Mouse (Mus musculus): ENCODE measurements around the gene Prl7d1. TPM values are rescaled to one million over a fixed set of nuclear protein-coding genes. Genes with fewer than 3 reads are reported as not detected.
"Not testable (repeated sequence)": the region's sequence is repeated elsewhere in the genome, so short reads cannot be mapped to it uniquely, and the experiment has no call there.

Gene Prl7d1
- not detected in 2 replicates for polyA plus RNA-seq (2015; fragmentation: Nextera tagmentation; extraction: Ambion mirVana)

GRCm38 (mm10) chr13:27716636-27717035 lies at the start of gene Prl7d1:
Gene Prl7d1 (minus strand): TSS chr13:27716736.
- ATAC-seq (replicated peaks; ENCODE audit: extremely low read depth, insufficient read depth, low FRiP score), result no peak
- WGBS, result 82% methylated on average over 5 of the region's 5 CpGs
- H3K36me3 ChIP-seq (ENCODE audit: control insufficient read depth, insufficient read depth), result no peaks in the 10 kb centered on the region
- H3K9ac ChIP-seq (ENCODE audit: low read length), result no peak within 1 kb of the TSS
- no peak within 1 kb of the TSS for H3K4me2 ChIP-seq (ENCODE audit: low read depth, low read length)
- H3K4me3 ChIP-seq (ENCODE audit: low read length), result no peak within 1 kb of the TSS
- H3K27ac ChIP-seq (ENCODE audit: low read length), result no peak within 1 kb of the TSS
- H3K4me1 ChIP-seq (ENCODE audit: control insufficient read depth, insufficient read depth, low read length), result no peaks in the 10 kb centered on the region
- H3K9me3 ChIP-seq (replicated peaks; ENCODE audit: control insufficient read depth, low read length), result no peaks in the 10 kb centered on the region
- H3K27me3 ChIP-seq (ENCODE audit: control insufficient read depth, insufficient read depth, low read length), result no peaks in the 10 kb centered on the region

GRCm38 (mm10) chr13:27734512-27735186 lies 18.1 kb upstream of the Prl7d1 start:
- H3K36me3 ChIP-seq (ENCODE audit: control insufficient read depth, insufficient read depth), result no peaks in the 10 kb centered on the region
- ATAC-seq (replicated peaks; ENCODE audit: extremely low read depth, insufficient read depth, low FRiP score), result no peak
- H3K27ac ChIP-seq (ENCODE audit: low read length), result no peak overlapping the region
- 78% methylated on average over 10 of the region's 10 CpGs for WGBS
- no peaks in the 10 kb centered on the region for H3K27me3 ChIP-seq (ENCODE audit: control insufficient read depth, insufficient read depth, low read length)
- no peak overlapping the region for H3K4me2 ChIP-seq (ENCODE audit: low read depth, low read length)
- no peak overlapping the region for H3K9ac ChIP-seq (ENCODE audit: low read length)
- no peaks in the 10 kb centered on the region for H3K9me3 ChIP-seq (replicated peaks; ENCODE audit: control insufficient read depth, low read length)
- no peaks in the 10 kb centered on the region for H3K4me1 ChIP-seq (ENCODE audit: control insufficient read depth, insufficient read depth, low read length)
- no peak overlapping the region for H3K4me3 ChIP-seq (ENCODE audit: low read length)

- H3K36me3 ChIP-seq (ENCODE audit: control insufficient read depth, insufficient read depth), result not testable (repeated sequence)
Measured at GRCm38 (mm10) chr13:27730286-27730959, 13.9 kb upstream of the Prl7d1 start.

GRCm38 (mm10) chr13:27725057-27725456 lies 8.5 kb upstream of the Prl7d1 start:
- not testable (repeated sequence) for ATAC-seq (replicated peaks; ENCODE audit: extremely low read depth, insufficient read depth, low FRiP score); H3K9me3 ChIP-seq (replicated peaks; ENCODE audit: control insufficient read depth, low read length); H3K4me3 ChIP-seq (ENCODE audit: low read length); H3K27ac ChIP-seq (ENCODE audit: low read length); H3K4me1 ChIP-seq (ENCODE audit: control insufficient read depth, insufficient read depth, low read length); H3K36me3 ChIP-seq (ENCODE audit: control insufficient read depth, insufficient read depth); H3K27me3 ChIP-seq (ENCODE audit: control insufficient read depth, insufficient read depth, low read length); H3K9ac ChIP-seq (ENCODE audit: low read length); H3K4me2 ChIP-seq (ENCODE audit: low read depth, low read length)
- 65% methylated on average over 3 of the region's 3 CpGs for WGBS

More at GRCm38 (mm10) chr13:27730286-27730959, 13.9 kb upstream of the Prl7d1 start:
- H3K27ac ChIP-seq (ENCODE audit: low read length); H3K27me3 ChIP-seq (ENCODE audit: control insufficient read depth, insufficient read depth, low read length); ATAC-seq (replicated peaks; ENCODE audit: extremely low read depth, insufficient read depth, low FRiP score); H3K4me1 ChIP-seq (ENCODE audit: control insufficient read depth, insufficient read depth, low read length); H3K9ac ChIP-seq (ENCODE audit: low read length); H3K4me2 ChIP-seq (ENCODE audit: low read depth, low read length); H3K9me3 ChIP-seq (replicated peaks; ENCODE audit: control insufficient read depth, low read length); H3K4me3 ChIP-seq (ENCODE audit: low read length): not testable (repeated sequence)
- 70% methylated on average over 5 of the region's 5 CpGs for WGBS

- ATAC-seq (replicated peaks; ENCODE audit: extremely low read depth, insufficient read depth, low FRiP score), result no peak
- H3K4me3 ChIP-seq (ENCODE audit: low read length), result no peak overlapping the region
- 44% methylated on average over 2 of the region's 2 CpGs for WGBS
Measured at GRCm38 (mm10) chr13:27706521-27706920, 10.0 kb downstream of the Prl7d1 start.

GRCm38 (mm10) chr13:27667936-27668335 lies 48.6 kb downstream of the Prl7d1 start, which contains the start of gene Prl7a2:
Gene Prl7a2 (minus strand): TSS chr13:27668036.
- no peak within 1 kb of the TSS for H3K27ac ChIP-seq (ENCODE audit: low read length)
- no peak within 1 kb of the TSS for H3K4me3 ChIP-seq (ENCODE audit: low read length)
- no peaks in the 10 kb centered on the region for H3K4me1 ChIP-seq (ENCODE audit: control insufficient read depth, insufficient read depth, low read length)
- WGBS, result 75% methylated on average over 4 of the region's 4 CpGs
- H3K36me3 ChIP-seq (ENCODE audit: control insufficient read depth, insufficient read depth), result no peaks in the 10 kb centered on the region
- no peaks in the 10 kb centered on the region for H3K27me3 ChIP-seq (ENCODE audit: control insufficient read depth, insufficient read depth, low read length)
- H3K9me3 ChIP-seq (replicated peaks; ENCODE audit: control insufficient read depth, low read length), result no peaks in the 10 kb centered on the region
- no peak for ATAC-seq (replicated peaks; ENCODE audit: extremely low read depth, insufficient read depth, low FRiP score)
- H3K4me2 ChIP-seq (ENCODE audit: low read depth, low read length), result no peak within 1 kb of the TSS
- H3K9ac ChIP-seq (ENCODE audit: low read length), result no peak within 1 kb of the TSS

More at GRCm38 (mm10) chr13:27706521-27706920, 10.0 kb downstream of the Prl7d1 start:
- Histone ChIP-seq H3K9ac (ENCODE audit: low read length) (no peak overlapping the region), H3K4me2 (ENCODE audit: low read depth, low read length) (no peak overlapping the region), H3K27ac (ENCODE audit: low read length) (no peak overlapping the region), H3K36me3 (ENCODE audit: control insufficient read depth, insufficient read depth) (no peaks in the 10 kb centered on the region), H3K9me3 (replicated peaks; ENCODE audit: control insufficient read depth, low read length) (no peaks in the 10 kb centered on the region), H3K4me1 (ENCODE audit: control insufficient read depth, insufficient read depth, low read length) (no peaks in the 10 kb centered on the region), H3K27me3 (ENCODE audit: control insufficient read depth, insufficient read depth, low read length) (no peaks in the 10 kb centered on the region)

GRCm38 (mm10) chr13:27660747-27661146 lies 55.8 kb downstream of the Prl7d1 start:
- H3K27me3 ChIP-seq (ENCODE audit: control insufficient read depth, insufficient read depth, low read length), result no peaks in the 10 kb centered on the region
- no peaks in the 10 kb centered on the region for H3K4me1 ChIP-seq (ENCODE audit: control insufficient read depth, insufficient read depth, low read length)
- no peak overlapping the region for H3K4me3 ChIP-seq (ENCODE audit: low read length)
- no peaks in the 10 kb centered on the region for H3K9me3 ChIP-seq (replicated peaks; ENCODE audit: control insufficient read depth, low read length)
- H3K9ac ChIP-seq (ENCODE audit: low read length), result no peak overlapping the region
- WGBS, result 66% methylated on average over 2 of the region's 2 CpGs
- H3K4me2 ChIP-seq (ENCODE audit: low read depth, low read length), result no peak overlapping the region
- no peak overlapping the region for H3K27ac ChIP-seq (ENCODE audit: low read length)
- no peaks in the 10 kb centered on the region for H3K36me3 ChIP-seq (ENCODE audit: control insufficient read depth, insufficient read depth)
- ATAC-seq (replicated peaks; ENCODE audit: extremely low read depth, insufficient read depth, low FRiP score), result no peak

Other genes starting within 250 kb of the Prl7d1 start
- not detected in 2 replicates for gene Prl8a8, start 203.5 kb downstream of the Prl7d1 start, polyA plus RNA-seq (2015; fragmentation: Nextera tagmentation; extraction: Ambion mirVana)
- not detected in 2 replicates for gene Prl8a9, start 152.1 kb downstream of the Prl7d1 start, polyA plus RNA-seq (2015; fragmentation: Nextera tagmentation; extraction: Ambion mirVana)
- gene Prl8a1, start 134.6 kb downstream of the Prl7d1 start, polyA plus RNA-seq (2015; fragmentation: Nextera tagmentation; extraction: Ambion mirVana), result not detected in 2 replicates
- gene Prl7b1, start 106.2 kb downstream of the Prl7d1 start, polyA plus RNA-seq (2015; fragmentation: Nextera tagmentation; extraction: Ambion mirVana), result not detected in 2 replicates
- not detected in 2 replicates for gene Prl7a1, start 74.2 kb downstream of the Prl7d1 start, polyA plus RNA-seq (2015; fragmentation: Nextera tagmentation; extraction: Ambion mirVana)
- gene Prl7a2, start 48.7 kb downstream of the Prl7d1 start, polyA plus RNA-seq (2015; fragmentation: Nextera tagmentation; extraction: Ambion mirVana), result not detected in 2 replicates
- not detected in 2 replicates for gene Prl7c1, start 64.1 kb upstream of the Prl7d1 start, polyA plus RNA-seq (2015; fragmentation: Nextera tagmentation; extraction: Ambion mirVana)
- not detected in 2 replicates for gene Prl2a1, start 84.9 kb upstream of the Prl7d1 start, polyA plus RNA-seq (2015; fragmentation: Nextera tagmentation; extraction: Ambion mirVana)
- gene Prl2c1, start 132.6 kb upstream of the Prl7d1 start, polyA plus RNA-seq (2015; fragmentation: Nextera tagmentation; extraction: Ambion mirVana), result not detected in 2 replicates

Measured in heart, embryonic 16.5 days (tissue).